Mouse (Mus musculus) layer of hippocampus, postnatal 14 days (tissue): ENCODE data around the gene Itga11. TPM values are rescaled to one million over a fixed set of nuclear protein-coding genes. Genes with fewer than 3 reads are reported as not detected.
A peak's percentile ranks its signal among the peaks of the same experiment; 100 is the strongest.
"Not testable (repeated sequence)": the region's sequence is repeated elsewhere in the genome, so short reads cannot be mapped to it uniquely, and the experiment has no call there.

ENCODE experiments used
- DNase-seq, 2 experiments: peaks; one replicate each; pipeline ENCODE4 v3.0.0; 2021 to 2022; ENCODE audit warnings: low spot score in 2 of 2, mixed read lengths in 1 of 2
- total RNA-seq, 2 experiments: library from RNA; stranded (reverse); gene quantifications; 2 replicates each; pipeline ENCODE4 v1.2.3; 2021

The Itga11 gene
- total RNA-seq, 2 experiments from 2014 or later = 0.79 to 0.88 TPM

DNA sequence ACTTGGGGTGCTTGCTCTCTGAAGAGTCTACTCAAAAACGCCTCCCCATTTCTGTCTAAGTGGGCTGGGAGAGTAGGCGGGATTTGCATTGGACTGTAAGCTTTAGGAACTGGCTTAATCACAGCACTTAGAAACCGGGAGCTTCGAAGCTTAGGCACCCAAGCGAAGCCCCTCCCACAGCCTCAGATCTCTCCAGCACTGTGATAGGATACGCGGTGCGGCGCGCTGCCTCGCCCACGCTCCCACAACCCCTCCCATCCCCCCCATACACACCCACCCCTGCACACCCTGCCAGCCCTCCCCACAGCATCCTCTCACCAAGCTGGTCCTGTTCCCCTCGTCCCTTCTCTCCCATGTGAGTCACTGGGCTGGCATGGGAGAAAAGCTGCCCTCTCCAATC lies 85.9 kb downstream of the Itga11 start:
- peak in 1 of 2 experiments; percentile 52 for DNase-seq

GRCm38 (mm10) chr9:62765346-62765745 lies 87.7 kb downstream of the Itga11 start:
- DNase-seq = peak in 1 of 2 experiments; percentile 57

GRCm38 (mm10) chr9:62767464-62767863 lies 89.8 kb downstream of the Itga11 start:
- DNase-seq = no peak

- DNase-seq = no peak
Measured at GRCm38 (mm10) chr9:62768361-62768760, 90.7 kb downstream of the Itga11 start.

DNA sequence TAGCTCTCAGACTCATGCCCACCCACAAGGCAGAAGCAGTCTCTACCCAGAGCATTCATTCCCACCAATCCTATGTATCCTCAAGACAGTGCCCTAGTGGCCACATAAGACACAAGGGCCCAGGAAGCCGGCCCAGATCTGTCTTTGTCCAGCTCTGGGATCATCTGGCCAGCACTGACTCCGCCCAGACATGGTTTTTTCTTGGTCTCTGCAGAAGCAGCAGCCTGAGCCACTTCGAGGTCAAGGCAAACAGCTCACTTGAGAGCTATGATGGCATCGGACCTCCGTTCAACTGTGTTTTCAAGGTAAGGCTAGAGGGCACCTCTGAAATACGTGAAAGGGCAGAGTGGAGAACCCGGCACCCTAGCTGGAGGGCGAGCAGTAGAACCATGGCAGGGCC lies 95.1 kb downstream of the Itga11 start:
- DNase-seq = no peak

DNA sequence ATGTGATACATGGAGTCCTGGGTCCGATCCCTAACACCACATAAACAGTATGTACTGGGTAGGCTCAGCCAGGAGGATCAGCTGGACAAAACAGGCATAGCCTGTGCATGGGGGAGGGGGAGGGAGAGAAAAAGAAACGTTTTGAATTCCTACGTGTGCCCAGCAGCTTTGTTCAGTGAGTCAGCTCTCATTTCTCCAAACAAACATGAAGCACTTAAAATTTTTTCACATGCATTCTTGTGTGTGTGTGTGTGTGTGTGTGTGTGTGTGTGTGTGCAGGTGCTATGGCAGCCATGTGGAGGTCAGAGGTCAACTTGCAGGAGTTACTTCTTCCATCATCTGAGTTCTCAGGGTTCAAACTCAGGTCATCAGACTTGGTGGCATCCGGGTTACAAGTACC lies 97.8 kb downstream of the Itga11 start:
- DNase-seq = no peak

DNA sequence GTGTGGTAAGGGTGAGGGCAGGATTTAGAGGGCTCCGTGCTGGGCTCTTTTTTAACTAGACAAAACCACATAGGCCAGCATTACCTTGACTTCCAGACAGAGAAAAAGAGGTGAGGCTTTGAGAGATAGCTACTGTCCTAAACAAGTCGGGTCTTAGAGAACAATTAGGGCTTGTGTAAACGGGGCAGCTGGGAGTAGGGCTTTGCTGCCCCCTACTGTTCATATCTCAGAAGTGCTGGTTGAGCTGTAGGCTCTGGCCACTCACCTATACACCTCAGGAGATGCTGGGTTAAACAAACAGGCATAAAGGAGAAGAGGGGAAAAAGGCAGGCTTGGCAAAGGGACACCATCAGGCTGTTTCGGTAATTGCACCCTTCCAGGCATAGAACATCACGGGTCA lies 99.8 kb downstream of the Itga11 start:
- DNase-seq = peak; percentile 70 to 71

- no peak for DNase-seq
Measured at GRCm38 (mm10) chr9:62778721-62779120, 101.1 kb downstream of the Itga11 start.

DNA sequence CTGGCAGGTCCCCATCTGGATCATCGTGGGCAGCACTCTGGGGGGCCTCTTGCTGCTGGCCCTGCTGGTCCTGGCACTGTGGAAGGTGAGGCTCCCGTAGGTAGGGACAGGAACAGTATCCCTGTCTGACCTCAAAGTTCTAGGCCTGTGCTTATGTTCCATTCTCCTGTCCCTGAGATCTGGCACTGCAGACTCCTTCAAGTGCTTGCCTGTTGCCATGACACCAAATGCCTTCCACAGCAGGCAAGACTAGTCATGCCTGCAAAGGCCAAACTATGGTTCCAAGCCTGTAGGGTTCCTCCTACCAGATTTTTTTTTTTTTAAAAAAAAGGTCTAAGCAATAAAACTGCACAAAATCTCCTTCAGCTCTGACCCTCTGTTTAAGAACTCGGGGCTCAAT lies 104.3 kb downstream of the Itga11 start:
- DNase-seq = no peak

- peak; percentile 82 to 85 for DNase-seq
Measured at GRCm38 (mm10) chr9:62782976-62783781, 105.6 kb downstream of the Itga11 start.

DNA sequence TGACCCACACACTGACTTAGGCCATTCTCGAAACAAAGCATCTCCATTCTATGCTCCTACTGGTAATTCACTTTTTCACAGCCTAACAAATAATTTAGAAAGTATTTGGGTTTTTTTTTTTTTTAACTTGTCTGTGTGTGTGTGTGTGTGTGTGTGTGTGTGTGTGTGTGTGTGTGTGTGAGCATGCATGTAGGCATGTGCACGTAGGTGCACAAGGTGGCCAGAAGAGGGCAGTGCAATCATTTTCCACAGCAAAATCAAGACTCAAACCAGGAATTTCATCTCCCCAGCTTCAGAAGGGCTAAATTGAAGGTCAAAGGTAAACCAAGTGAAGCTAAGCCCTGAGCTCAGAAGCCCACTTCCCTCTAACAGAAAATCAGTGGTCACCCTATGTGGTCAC lies 106.6 kb downstream of the Itga11 start:
- DNase-seq = no peak

DNA sequence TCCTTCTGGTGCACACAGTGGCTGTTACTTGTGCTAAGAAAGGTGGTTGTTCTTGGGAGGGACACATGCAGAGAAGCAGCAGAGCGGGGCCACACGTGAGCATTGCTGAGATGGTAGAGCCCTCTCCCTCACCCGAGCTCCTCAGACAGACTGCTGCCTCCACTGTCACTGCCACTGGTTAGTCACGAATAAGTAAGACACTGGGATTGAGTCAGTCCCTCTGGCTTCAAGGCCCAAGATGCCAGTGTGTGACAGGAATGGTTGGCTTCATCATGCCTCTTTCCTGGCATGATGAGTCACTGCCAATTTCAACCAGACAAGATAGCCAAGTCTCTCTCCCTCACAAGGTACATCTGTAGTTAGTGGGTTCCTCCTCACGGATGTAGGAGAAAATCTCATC lies 109.1 kb downstream of the Itga11 start:
- no peak for DNase-seq

DNA sequence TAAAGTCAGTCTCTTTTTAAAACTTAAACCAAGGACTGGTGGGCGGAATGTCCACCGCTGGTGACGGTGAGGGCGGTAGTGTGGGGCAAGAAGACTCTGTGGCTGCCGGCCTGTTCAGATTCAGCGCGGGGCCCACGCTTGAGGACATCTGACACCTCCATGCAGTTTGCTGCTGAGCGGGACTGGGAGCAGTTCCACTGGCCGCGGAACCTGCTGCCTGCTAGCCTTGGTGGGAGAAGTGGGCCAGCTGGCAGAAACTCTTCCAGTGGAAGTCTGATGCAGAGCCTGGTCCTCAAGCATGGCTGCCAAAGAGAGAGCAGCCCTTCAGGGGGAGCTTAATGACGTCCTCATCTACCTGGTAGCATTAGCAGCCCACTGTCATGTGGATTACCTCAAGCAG lies 112.2 kb downstream of the Itga11 start:
- no peak for DNase-seq

GRCm38 (mm10) chr9:62799218-62799617 lies 121.6 kb downstream of the Itga11 start:
- not testable (repeated sequence) for DNase-seq

- no peak for DNase-seq
Measured at GRCm38 (mm10) chr9:62810095-62810494, 132.5 kb downstream of the Itga11 start.

DNA sequence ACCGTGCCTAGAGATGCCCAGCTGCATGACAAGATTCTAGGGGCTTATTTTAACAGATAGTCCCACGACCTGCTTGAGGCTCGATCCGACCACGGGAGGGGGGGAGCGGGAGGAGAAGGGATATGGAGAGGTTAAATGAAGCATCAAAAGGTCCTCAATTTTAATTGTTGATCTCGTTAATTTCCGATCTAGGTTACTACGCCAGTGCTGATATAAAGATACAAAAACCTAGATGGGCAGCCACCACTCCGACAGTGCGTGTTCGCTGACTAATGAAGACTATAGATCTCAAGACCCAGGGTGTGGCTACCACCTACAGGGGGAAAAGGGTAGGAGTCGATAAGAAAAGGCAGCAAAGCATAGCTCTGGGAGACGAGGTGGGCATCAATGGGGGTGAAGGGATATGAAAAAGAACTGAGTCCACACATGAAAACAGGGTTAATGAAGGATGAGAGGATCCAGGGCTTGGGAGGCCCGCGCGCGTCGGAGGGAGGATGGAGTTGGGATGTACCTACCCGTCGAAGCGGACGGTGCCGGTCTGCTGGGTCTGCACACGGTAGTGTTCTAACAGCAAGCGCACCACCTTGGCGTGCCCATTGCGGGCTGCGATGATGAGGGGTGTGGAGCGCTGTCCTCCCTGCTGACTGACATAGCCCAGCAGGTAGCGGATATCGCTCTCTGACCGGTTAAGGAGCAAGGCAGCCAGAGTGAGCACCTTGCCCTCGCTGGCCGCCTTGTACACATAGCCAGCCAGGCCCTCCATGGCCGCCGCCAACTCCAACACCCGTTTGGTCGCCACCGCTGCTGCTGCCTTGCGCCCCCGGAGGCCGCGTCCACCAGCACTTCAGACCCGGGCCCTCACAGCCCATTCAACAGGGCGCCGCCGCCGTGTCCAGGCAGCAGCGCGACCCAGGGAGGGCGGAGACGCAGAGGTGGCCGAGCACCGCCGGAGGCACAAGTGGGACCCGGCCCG lies 133.2 kb downstream of the Itga11 start:
- DNase-seq = peak; percentile 50 to 66

DNA sequence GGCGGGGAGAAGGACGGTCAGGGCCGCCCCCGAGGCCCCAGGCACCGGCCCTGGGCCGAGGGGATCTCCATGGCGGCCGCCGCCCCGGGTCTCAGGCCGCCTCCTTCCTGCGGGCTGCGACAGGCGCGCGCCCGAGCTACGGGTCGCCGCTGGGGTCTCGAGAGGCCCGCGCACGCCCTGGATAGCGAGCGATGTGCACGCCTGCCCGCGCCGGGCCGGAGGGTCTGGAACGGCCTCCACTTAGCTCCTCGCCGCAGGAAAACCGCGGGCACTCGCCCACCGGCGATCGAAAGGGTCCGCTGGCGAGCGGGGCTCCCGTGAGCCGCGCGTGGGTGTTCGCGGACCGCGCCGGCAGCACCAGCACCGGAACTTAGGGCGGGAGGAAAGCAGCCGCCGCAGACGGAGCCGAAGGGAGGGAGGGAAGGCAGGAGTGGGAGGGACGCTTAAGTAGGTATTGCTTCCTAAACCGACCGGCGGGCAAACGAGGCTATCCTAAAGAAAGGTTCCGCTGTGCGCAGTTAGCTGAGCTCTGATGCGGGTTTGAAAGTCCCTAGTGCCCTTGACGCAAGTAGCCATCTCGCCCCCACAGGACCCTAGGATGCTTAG lies 134.0 kb downstream of the Itga11 start, which contains the start of gene Fem1b:
TSS of gene Fem1b (minus strand) at position 419 of the 606 bp plus-strand sequence.
- DNase-seq = peak; percentile 90 to 92

- peak in 1 of 2 experiments; percentile 16 for DNase-seq
Measured at GRCm38 (mm10) chr9:62812216-62813049, 134.8 kb downstream of the Itga11 start.

DNA sequence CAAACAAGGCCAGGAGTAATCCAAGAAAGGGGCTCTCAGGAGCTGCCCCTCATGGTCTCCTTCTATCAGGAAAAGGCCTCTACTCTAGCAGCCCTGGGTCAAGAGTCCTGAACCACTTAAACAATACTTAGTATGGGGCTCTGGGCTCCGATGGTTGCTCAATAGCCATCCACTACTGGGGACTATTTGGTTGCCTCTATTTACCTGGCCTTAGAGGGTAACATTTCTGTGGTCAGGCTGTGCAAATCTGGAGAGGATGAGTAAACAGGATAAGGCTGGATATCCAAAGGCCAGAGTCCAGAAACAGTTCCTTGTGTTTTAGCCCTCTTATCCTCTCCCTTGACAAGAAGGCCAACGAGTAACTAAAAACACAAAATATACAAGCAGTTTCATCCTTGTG lies 137.1 kb downstream of the Itga11 start:
- DNase-seq = no peak

- DNase-seq = no peak
Measured at GRCm38 (mm10) chr9:62816323-62817098, 138.9 kb downstream of the Itga11 start.
